Comparison of ENCODE assay signal across 9 mouse cellular contexts in the genomic region with DNA sequence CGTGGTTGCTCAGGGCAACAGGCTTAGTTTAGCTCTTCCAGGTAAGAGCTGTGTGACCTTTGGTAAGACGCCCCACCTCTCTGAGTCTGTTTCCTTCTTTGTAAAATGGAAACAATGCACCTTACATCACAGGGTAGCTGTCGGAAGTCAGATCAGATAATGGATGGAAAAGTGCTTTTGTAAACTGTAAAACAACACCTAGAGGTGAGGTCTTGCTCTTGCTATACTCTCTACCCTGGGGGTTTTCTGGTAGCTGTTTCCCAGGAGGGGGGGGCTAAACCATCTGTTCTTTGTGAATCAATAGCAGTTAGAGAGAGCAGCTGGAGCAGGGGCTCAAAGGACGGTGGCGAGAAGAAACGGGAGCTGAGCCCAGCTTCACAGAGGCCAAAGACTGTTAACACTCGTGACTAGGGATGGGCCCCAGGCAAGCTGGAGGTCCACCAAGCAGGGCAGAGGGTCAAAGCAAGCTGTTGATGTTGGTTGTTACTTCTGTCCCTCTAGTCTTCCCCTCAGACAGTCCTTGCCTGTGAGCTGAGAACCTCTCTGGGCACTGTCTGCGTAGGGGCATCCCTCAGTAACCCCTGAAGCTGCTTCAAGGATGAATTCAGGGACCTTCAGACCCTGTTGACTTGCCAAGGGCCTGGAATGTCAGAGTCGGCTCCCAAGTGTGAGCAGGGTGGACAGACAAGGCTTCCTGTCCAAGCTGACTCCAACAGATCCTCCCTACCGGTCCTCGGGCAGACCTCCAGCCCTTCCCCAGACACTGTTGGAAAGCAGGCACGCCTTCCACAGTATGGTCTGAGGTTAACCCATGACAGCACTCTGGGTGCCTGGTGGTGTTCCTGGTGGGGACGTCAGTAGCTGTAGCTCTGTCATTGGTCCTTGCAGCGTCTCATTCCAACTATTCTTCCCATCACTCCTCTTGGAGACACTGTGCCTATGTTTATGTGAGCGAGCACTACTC. TPM values are rescaled to one million over a fixed set of nuclear protein-coding genes. Genes with fewer than 3 reads are reported as not detected.
DNase-seq lines count a peak whose midpoint lies in the region; ATAC-seq and TF ChIP-seq lines count a peak whose summit lies in the region.
"Had no signal": no experiment of that assay in that cellular context is flagged by ENCODE, and none has a peak within 500 bp of the region (broad histone marks: within the 10 kb centered on the region; RNA-seq: fewer than 3 reads in every experiment).

No protein-coding gene starts in this region.

- 37% methylated on average over 15 of the region's 15 CpGs for WGBS in spleen, adult 2 months
- WGBS in intestine, postnatal 0 days: 34% methylated on average over 15 of the region's 15 CpGs
- 60% methylated on average over 15 of the region's 15 CpGs for WGBS in midbrain, embryonic 13.5 days

- no peak for TF ChIP-seq POLR2A in spleen, adult 2 months (IDR thresholded peaks at IDR 0.05; ENCODE audit: low read depth, low read length)

- H3K27ac ChIP-seq in spleen, adult 2 months (ENCODE audit: insufficient read depth, low read length): peak overlapping the region; percentile 88
- no peak overlapping the region for H3K27ac ChIP-seq in intestine, postnatal 0 days (ENCODE audit: low read depth, low read length)
- H3K27ac ChIP-seq in midbrain, embryonic 13.5 days: no peak overlapping the region

- ATAC-seq in intestine, postnatal 0 days: peak; percentile 53
- ATAC-seq in midbrain, embryonic 13.5 days: 0 out of 2 replicates have a peak, but pooled peaks have one; percentile 27

- no peak for DNase-seq in spleen, adult 2 months (ENCODE audit: low read depth in 1 of 2, low spot score in 2 of 2)
- DNase-seq in spleen, adult 18-20 months: no peak
- DNase-seq in heart, adult 11 months: peak; percentile 99
- DNase-seq in urinary bladder, postnatal 4 days (ENCODE audit: low spot score in 2 of 2): peak; percentile 78 to 81
- DNase-seq in left cerebral cortex, postnatal 14 days (ENCODE audit: low spot score in 2 of 2): no peak
- no peak for DNase-seq in spleen, postnatal 4 days (ENCODE audit: low spot score in 2 of 2)

- peaks cover 22% of the 10 kb centered on the region for H3K36me3 ChIP-seq in spleen, adult 2 months (ENCODE audit: control insufficient read depth, insufficient read depth, low read length)
- no peaks in the 10 kb centered on the region for H3K36me3 ChIP-seq in intestine, postnatal 0 days (ENCODE audit: control insufficient read depth, insufficient read depth)
- no peaks in the 10 kb centered on the region for H3K36me3 ChIP-seq in midbrain, embryonic 13.5 days

- peaks cover 35% of the 10 kb centered on the region for H3K4me1 ChIP-seq in spleen, adult 2 months (ENCODE audit: control insufficient read depth, insufficient read depth, insufficient read length)
- no peaks in the 10 kb centered on the region for H3K4me1 ChIP-seq in intestine, postnatal 0 days (replicated peaks; ENCODE audit: control insufficient read depth, insufficient read depth, low read length)
- H3K4me1 ChIP-seq in midbrain, embryonic 13.5 days (replicated peaks): peaks cover 23% of the 10 kb centered on the region

- no peak overlapping the region for H3K4me3 ChIP-seq in spleen, adult 2 months (ENCODE audit: extremely low read depth, insufficient read depth, insufficient read length)
- H3K4me3 ChIP-seq in intestine, postnatal 0 days (ENCODE audit: low read depth, low read length): no peak overlapping the region
- no peak overlapping the region for H3K4me3 ChIP-seq in midbrain, embryonic 13.5 days (replicated peaks)

- intact Hi-C loops in left cerebral cortex, postnatal 14 days (cut with DNase I): no loop called here

- no peak overlapping the region for H3K9ac ChIP-seq in intestine, postnatal 0 days (ENCODE audit: low read depth, low read length)
- H3K9ac ChIP-seq in midbrain, embryonic 13.5 days (replicated peaks): no peak overlapping the region

- no peak for TF ChIP-seq CTCF in spleen, adult 2 months (IDR thresholded peaks at IDR 0.05; ENCODE audit: extremely low read depth, insufficient read depth, insufficient read length, insufficient replicate concordance)
- TF ChIP-seq CTCF in intestine, postnatal 0 days (IDR thresholded peaks at IDR 0.05; ENCODE audit: low read depth): no peak

- H3K27me3 ChIP-seq in spleen, adult 2 months (ENCODE audit: control insufficient read depth, insufficient read depth, low read length): no peaks in the 10 kb centered on the region
- no peaks in the 10 kb centered on the region for H3K27me3 ChIP-seq in intestine, postnatal 0 days (replicated peaks; ENCODE audit: control insufficient read depth, insufficient read depth, low read length)
- no peaks in the 10 kb centered on the region for H3K27me3 ChIP-seq in midbrain, embryonic 13.5 days

- H3K9me3 ChIP-seq in intestine, postnatal 0 days (ENCODE audit: control insufficient read depth): no peaks in the 10 kb centered on the region
- H3K9me3 ChIP-seq in midbrain, embryonic 13.5 days: no peaks in the 10 kb centered on the region

- no peak overlapping the region for H3K4me2 ChIP-seq in intestine, postnatal 0 days (replicated peaks; ENCODE audit: low read depth)
- no peak overlapping the region for H3K4me2 ChIP-seq in midbrain, embryonic 13.5 days (replicated peaks)

RNA-seq across cellular contexts. Expression of gene Cd2, which starts 7.1 kb away (rescaled TPM):
- polyA plus RNA-seq in spleen, adult 2 months (2012; rRNA removed): 38.2 and 50.2 TPM in 2 replicates
- 0.26 TPM in 1 of 2 replicates, not detected in the other for polyA plus RNA-seq in intestine, postnatal 0 days (2015; fragmentation: Nextera tagmentation; extraction: Ambion mirVana)
- 0.13 TPM in 1 of 2 replicates, not detected in the other for polyA plus RNA-seq in midbrain, embryonic 13.5 days (2015; fragmentation: Nextera tagmentation; extraction: Ambion mirVana)
- total RNA-seq in left cerebral cortex, postnatal 14 days (2021): not detected
- polyA plus RNA-seq: limb, embryonic 11.5 days had no signal

Comparison
In these comparisons a context has a peak if more than half of its experiments do, and no peak if none do; other contexts are left out.
1. DNase-seq: peak in heart, adult 11 months (single experiment) and urinary bladder, postnatal 4 days (2 of 2); none in spleen, adult 2 months (0 of 2), spleen, adult 18-20 months (0 of 2), left cerebral cortex, postnatal 14 days (0 of 2) and spleen, postnatal 4 days (0 of 2).
2. RNA of gene Cd2, which starts 7.1 kb away (polyA plus RNA-seq): 38.2 to 50.2 TPM in spleen, adult 2 months; 0.13 TPM in midbrain, embryonic 13.5 days and 0.26 TPM in intestine, postnatal 0 days; every median in the first group is over 10 times any median in the second.